Mouse (Mus musculus): ENCODE data around the gene Ccs. TPM values are rescaled to one million over a fixed set of nuclear protein-coding genes. Genes with fewer than 3 reads are reported as not detected.
"Not testable (repeated sequence)": the region's sequence is repeated elsewhere in the genome, so short reads cannot be mapped to it uniquely, and the experiment has no call there.

Gene Ccs
- polyA plus RNA-seq, 1 experiment: 45.8 TPM

- Histone ChIP-seq H3K27ac (ENCODE audit: control insufficient read depth, insufficient read depth, low read length) (no peak overlapping the region), H3K36me3 (ENCODE audit: control insufficient read depth, insufficient read depth, low read length) (no peaks in the 10 kb centered on the region), H3K4me3 (ENCODE audit: control insufficient read depth, insufficient read depth, low read length) (no peak overlapping the region), H3K4me1 (replicated peaks; ENCODE audit: control insufficient read depth, insufficient read depth, low read length) (no peaks in the 10 kb centered on the region), H3K27me3 (ENCODE audit: control insufficient read depth, insufficient read depth, low read length) (no peaks in the 10 kb centered on the region)
- TF ChIP-seq POLR2A (IDR thresholded peaks at IDR 0.05; ENCODE audit: control insufficient read depth, extremely low read depth, insufficient read depth, low read length, poor library complexity) (no peak), CTCF (IDR thresholded peaks at IDR 0.05; ENCODE audit: borderline replicate concordance, control insufficient read depth, extremely low read depth, insufficient read depth, low read length, poor library complexity) (no peak)
- 92% methylated on average over 16 of the region's 16 CpGs for WGBS
- DNase-seq: no peak
Observed at GRCm38 (mm10) chr19:4828444-4829114, 10.6 kb downstream of the Ccs start.

DNA sequence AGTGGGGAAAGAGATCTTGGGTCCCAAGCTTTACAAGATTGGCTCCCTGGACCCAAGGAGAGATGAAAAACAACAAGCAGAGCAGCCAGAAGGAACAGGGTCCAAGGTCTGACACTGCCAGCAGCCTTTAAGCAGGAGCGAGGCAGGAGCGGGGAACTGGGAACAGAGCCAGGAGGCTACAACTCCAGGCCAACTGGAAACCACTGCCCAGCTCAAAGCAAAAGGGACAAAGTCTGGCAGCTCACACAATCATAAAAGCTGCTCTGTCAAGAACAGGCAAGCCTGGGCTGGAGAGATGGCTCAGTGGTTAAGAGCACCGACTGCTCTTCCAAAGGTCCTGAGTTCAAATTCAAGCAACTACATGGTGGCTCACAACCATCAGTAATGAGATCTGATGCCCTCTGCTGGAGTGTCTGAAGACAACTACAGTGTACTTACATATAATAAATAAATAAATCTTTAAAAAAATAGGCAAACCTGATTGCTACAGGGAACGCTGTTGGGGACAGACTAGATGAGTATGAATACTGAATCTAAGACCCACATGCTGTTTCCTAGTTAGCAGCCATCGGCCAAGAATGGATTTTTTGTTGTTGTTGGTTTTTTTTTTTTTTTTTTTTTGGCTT is 18.3 kb downstream of the Ccs start:
- DNase-seq: no peak
- Histone ChIP-seq H3K27me3 (ENCODE audit: control insufficient read depth, insufficient read depth, low read length) (no peaks in the 10 kb centered on the region), H3K36me3 (ENCODE audit: control insufficient read depth, insufficient read depth, low read length) (no peaks in the 10 kb centered on the region), H3K27ac (ENCODE audit: control insufficient read depth, insufficient read depth, low read length) (no peak overlapping the region), H3K4me3 (ENCODE audit: control insufficient read depth, insufficient read depth, low read length) (no peak overlapping the region), H3K4me1 (replicated peaks; ENCODE audit: control insufficient read depth, insufficient read depth, low read length) (no peaks in the 10 kb centered on the region)
- WGBS: 93% methylated on average over 5 of the region's 5 CpGs
- no peak for TF ChIP-seq POLR2A (IDR thresholded peaks at IDR 0.05; ENCODE audit: control insufficient read depth, extremely low read depth, insufficient read depth, low read length, poor library complexity)
- TF ChIP-seq CTCF (IDR thresholded peaks at IDR 0.05; ENCODE audit: borderline replicate concordance, control insufficient read depth, extremely low read depth, insufficient read depth, low read length, poor library complexity): no peak

DNA sequence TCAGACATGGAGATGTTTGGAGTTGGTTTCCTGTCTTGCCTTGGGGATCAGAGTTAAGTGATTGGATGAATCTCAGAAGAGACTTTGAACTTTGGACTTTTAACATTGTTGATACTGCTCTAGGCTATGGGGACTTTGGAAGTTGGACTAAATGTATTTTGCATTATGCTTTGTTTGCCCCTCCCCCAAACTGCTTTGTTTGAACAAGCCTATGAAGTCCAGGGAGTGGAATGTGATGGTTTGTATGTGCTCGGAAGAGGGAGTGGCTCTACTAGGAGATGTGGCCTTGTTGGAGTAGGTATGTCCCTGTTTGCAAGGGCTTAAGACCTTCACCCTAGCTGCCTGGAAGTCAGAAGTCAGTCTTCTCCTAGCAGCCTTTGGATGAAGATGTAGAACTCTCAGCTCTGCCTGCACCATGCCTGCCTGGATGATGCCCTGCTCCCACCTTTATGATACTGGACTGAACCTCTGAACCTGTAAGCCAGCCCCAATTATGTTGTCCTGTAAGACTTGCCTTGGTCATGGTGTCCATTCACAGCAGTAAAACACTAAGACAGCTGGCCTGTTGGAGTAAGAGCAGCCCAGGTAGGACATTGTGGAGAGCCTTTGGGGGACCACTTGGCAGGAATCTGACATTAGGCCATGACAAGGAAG is 21.8 kb downstream of the Ccs start:
- WGBS: 94% methylated on average over 1 of the region's 1 CpGs
- Histone ChIP-seq H3K36me3 (ENCODE audit: control insufficient read depth, insufficient read depth, low read length) (no peaks in the 10 kb centered on the region), H3K4me3 (ENCODE audit: control insufficient read depth, insufficient read depth, low read length) (no peak overlapping the region), H3K27me3 (ENCODE audit: control insufficient read depth, insufficient read depth, low read length) (no peaks in the 10 kb centered on the region), H3K27ac (ENCODE audit: control insufficient read depth, insufficient read depth, low read length) (no peak overlapping the region), H3K4me1 (replicated peaks; ENCODE audit: control insufficient read depth, insufficient read depth, low read length) (no peaks in the 10 kb centered on the region; the same call in 1 of the 2 replicates)
- DNase-seq: no peak
- TF ChIP-seq POLR2A (IDR thresholded peaks at IDR 0.05; ENCODE audit: control insufficient read depth, extremely low read depth, insufficient read depth, low read length, poor library complexity): no peak
- no peak for TF ChIP-seq CTCF (IDR thresholded peaks at IDR 0.05; ENCODE audit: borderline replicate concordance, control insufficient read depth, extremely low read depth, insufficient read depth, low read length, poor library complexity)

DNA sequence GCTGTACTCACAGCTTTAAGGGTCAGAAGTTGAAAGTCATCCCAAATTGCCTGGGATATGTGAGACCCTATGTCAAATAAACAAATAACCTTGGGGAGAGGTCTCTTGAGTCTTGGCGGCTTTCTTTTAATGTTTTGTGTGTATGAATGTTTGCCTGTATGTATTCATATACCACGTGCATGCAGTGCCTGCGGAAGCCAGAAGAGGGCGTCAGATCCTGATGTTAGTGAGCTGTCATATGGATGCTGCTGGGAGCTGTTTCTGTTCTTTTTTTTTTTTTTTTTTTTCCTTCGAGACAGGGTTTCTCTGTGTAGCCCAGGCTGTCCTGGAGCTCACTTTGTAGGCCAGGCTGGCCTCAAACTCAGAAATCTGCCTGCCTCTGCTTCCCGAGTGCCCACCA is 26.1 kb downstream of the Ccs start:
- H3K27me3 ChIP-seq (ENCODE audit: control insufficient read depth, insufficient read depth, low read length): no peaks in the 10 kb centered on the region
- DNase-seq: peak; percentile 25

DNA sequence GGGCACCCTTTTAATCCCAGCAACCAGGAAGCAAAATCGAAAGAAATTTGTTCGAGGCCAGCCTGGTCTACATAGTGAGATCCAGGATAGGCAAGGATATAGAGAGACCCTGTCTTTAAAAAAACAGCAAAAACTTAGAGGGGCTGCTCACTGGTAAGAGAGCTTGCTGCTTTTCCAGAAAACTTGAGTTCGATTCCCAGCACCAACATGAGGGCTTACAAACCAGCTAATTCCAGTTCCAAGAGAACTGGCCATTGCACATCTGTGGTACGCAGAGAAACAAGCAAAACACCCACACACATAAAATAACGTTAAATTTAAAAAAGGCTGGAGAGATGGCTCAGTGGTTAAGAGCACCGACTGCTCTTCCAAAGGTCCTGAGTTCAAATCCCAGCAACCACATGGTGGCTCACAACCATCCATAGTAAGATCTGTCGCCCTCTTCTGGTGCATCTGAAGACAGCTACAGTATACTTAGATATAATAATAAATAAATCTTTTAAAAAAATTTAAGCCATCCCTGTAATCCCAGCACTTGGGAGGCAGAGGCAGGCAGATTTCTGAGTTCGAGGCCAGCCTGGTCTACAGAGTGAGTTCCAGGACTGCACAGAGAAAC is 26.7 kb downstream of the Ccs start:
- 78% methylated on average over 8 of the region's 8 CpGs for WGBS
- H3K27ac ChIP-seq (ENCODE audit: control insufficient read depth, insufficient read depth, low read length); H3K4me1 ChIP-seq (replicated peaks; ENCODE audit: control insufficient read depth, insufficient read depth, low read length); H3K27me3 ChIP-seq (ENCODE audit: control insufficient read depth, insufficient read depth, low read length); H3K4me3 ChIP-seq (ENCODE audit: control insufficient read depth, insufficient read depth, low read length); H3K36me3 ChIP-seq (ENCODE audit: control insufficient read depth, insufficient read depth, low read length): not testable (repeated sequence)
- peak; percentile 16 for DNase-seq

More for the DNA sequence above, 26.1 kb downstream of the Ccs start:
- WGBS: 93% methylated on average over 6 of the region's 6 CpGs
- no peak overlapping the region for H3K4me3 ChIP-seq (ENCODE audit: control insufficient read depth, insufficient read depth, low read length)
- TF ChIP-seq POLR2A (IDR thresholded peaks at IDR 0.05; ENCODE audit: control insufficient read depth, extremely low read depth, insufficient read depth, low read length, poor library complexity) (no peak), CTCF (IDR thresholded peaks at IDR 0.05; ENCODE audit: borderline replicate concordance, control insufficient read depth, extremely low read depth, insufficient read depth, low read length, poor library complexity) (no peak)
- no peaks in the 10 kb centered on the region for H3K36me3 ChIP-seq (ENCODE audit: control insufficient read depth, insufficient read depth, low read length)
- peaks cover 3% of the 10 kb centered on the region for H3K4me1 ChIP-seq (replicated peaks; ENCODE audit: control insufficient read depth, insufficient read depth, low read length)
- H3K27ac ChIP-seq (ENCODE audit: control insufficient read depth, insufficient read depth, low read length): no peak overlapping the region

GRCm38 (mm10) chr19:4811909-4812242 is 27.3 kb downstream of the Ccs start:
- no peak for DNase-seq
- peak overlapping the region; percentile 65 for H3K4me3 ChIP-seq (ENCODE audit: control insufficient read depth, insufficient read depth, low read length)
- H3K36me3 ChIP-seq (ENCODE audit: control insufficient read depth, insufficient read depth, low read length): no peaks in the 10 kb centered on the region
- no peaks in the 10 kb centered on the region for H3K27me3 ChIP-seq (ENCODE audit: control insufficient read depth, insufficient read depth, low read length)
- peaks cover 3% of the 10 kb centered on the region for H3K4me1 ChIP-seq (replicated peaks; ENCODE audit: control insufficient read depth, insufficient read depth, low read length)
- TF ChIP-seq POLR2A (IDR thresholded peaks at IDR 0.05; ENCODE audit: control insufficient read depth, extremely low read depth, insufficient read depth, low read length, poor library complexity) (no peak), CTCF (IDR thresholded peaks at IDR 0.05; ENCODE audit: borderline replicate concordance, control insufficient read depth, extremely low read depth, insufficient read depth, low read length, poor library complexity) (no peak)
- WGBS: 2% methylated on average over 12 of the region's 12 CpGs
- peak overlapping the region; percentile 60 for H3K27ac ChIP-seq (ENCODE audit: control insufficient read depth, insufficient read depth, low read length)
